11 mouse cellular contexts compared by ENCODE assay signal in genomic region chr16:27390306-27390705, GRCm38 (mm10). TPM values are rescaled to one million over a fixed set of nuclear protein-coding genes. Genes with fewer than 3 reads are reported as not detected.
DNase-seq lines count a peak whose midpoint lies in the region; ATAC-seq and TF ChIP-seq lines count a peak whose summit lies in the region.
"Had no signal": no experiment of that assay in that cellular context is flagged by ENCODE, and none has a peak within 500 bp of the region (broad histone marks: within the 10 kb centered on the region; RNA-seq: fewer than 3 reads in every experiment).

No protein-coding gene starts in this region.

- H3K9me3 ChIP-seq in erythroblast, embryonic 14.5 days (ENCODE audit: control insufficient read depth, low read length): no peaks in the 10 kb centered on the region
- no peaks in the 10 kb centered on the region for H3K9me3 ChIP-seq in liver, embryonic 15.5 days (replicated peaks)

- H3K9ac ChIP-seq in liver, embryonic 15.5 days: no peak overlapping the region

- ATAC-seq in erythroblast, adult 5-6 weeks (replicated peaks; ENCODE audit: low FRiP score, poor library complexity, severe bottlenecking): no peak
- no peak for ATAC-seq in liver, embryonic 15.5 days (ENCODE audit: insufficient read depth)

- DNase-seq in testis, postnatal 14 days (ENCODE audit: low spot score): no peak
- DNase-seq in adrenal gland, adult (ENCODE audit: inconsistent age in 2 of 2, low spot score in 1 of 2): no peak
- DNase-seq in right cerebral cortex, postnatal 4 days: no peak
- DNase-seq in ovary, adult 18-20 months (ENCODE audit: low spot score): no peak
- DNase-seq: right cerebral cortex, adult 18-20 months had no signal

- peak overlapping the region; percentile 61; the same call in 1 of the 2 replicates for H3K27ac ChIP-seq in testis, adult 2 months (ENCODE audit: control insufficient read depth, insufficient read depth, low read depth, low read length)
- H3K27ac ChIP-seq in liver, embryonic 15.5 days (replicated peaks): no peak overlapping the region

- peak overlapping the region; percentile 82 for H3K4me3 ChIP-seq in erythroblast, embryonic 14.5 days (replicated peaks)
- H3K4me3 ChIP-seq in testis, adult 2 months (ENCODE audit: control insufficient read depth, low read depth, low read length): peak overlapping the region; percentile 97
- peak overlapping the region; percentile 82 for H3K4me3 ChIP-seq in liver, embryonic 15.5 days (replicated peaks)

- no peaks in the 10 kb centered on the region for H3K27me3 ChIP-seq in erythroblast, embryonic 14.5 days (ENCODE audit: control insufficient read depth)
- no peaks in the 10 kb centered on the region for H3K27me3 ChIP-seq in testis, adult 2 months (ENCODE audit: control insufficient read depth, insufficient read depth, low read length)
- no peaks in the 10 kb centered on the region for H3K27me3 ChIP-seq in liver, embryonic 15.5 days

- H3K36me3 ChIP-seq in erythroblast, embryonic 14.5 days (ENCODE audit: control insufficient read depth): no peaks in the 10 kb centered on the region
- no peaks in the 10 kb centered on the region for H3K36me3 ChIP-seq in testis, adult 2 months (ENCODE audit: control insufficient read depth, insufficient read depth, low read length)
- no peaks in the 10 kb centered on the region for H3K36me3 ChIP-seq in liver, embryonic 15.5 days (replicated peaks)

- peaks cover 23% of the 10 kb centered on the region for H3K4me1 ChIP-seq in erythroblast, embryonic 14.5 days (ENCODE audit: control insufficient read depth)
- H3K4me1 ChIP-seq in testis, adult 2 months (ENCODE audit: control insufficient read depth, insufficient read depth, low read length): peaks cover 5% of the 10 kb centered on the region
- peaks cover 27% of the 10 kb centered on the region for H3K4me1 ChIP-seq in liver, embryonic 15.5 days (replicated peaks)

- H3K4me2 ChIP-seq in liver, embryonic 15.5 days: peak overlapping the region; percentile 76

- no peak for TF ChIP-seq CTCF in testis, adult 2 months (IDR thresholded peaks at IDR 0.05; ENCODE audit: control insufficient read depth, insufficient read depth, insufficient replicate concordance, low read depth, low read length)

- TF ChIP-seq POLR2A in testis, adult 2 months (IDR thresholded peaks at IDR 0.05; ENCODE audit: control insufficient read depth, low read depth, low read length): no peak

- WGBS in liver, embryonic 15.5 days (ENCODE audit: insufficient replicate concordance): 71% methylated on average over 4 of the region's 4 CpGs

RNA-seq across cellular contexts. Expression of gene Ccdc50, which starts 1.6 kb away (rescaled TPM):
- polyA plus RNA-seq in erythroblast, embryonic 14.5 days (2012): 0.24 and 0.36 TPM in 2 replicates
- 27.5 and 42.6 TPM in 2 replicates for total RNA-seq in erythroblast, adult 5-6 weeks (2015; ENCODE audit: low replicate concordance)
- 15.9 and 37.7 TPM in 2 replicates for total RNA-seq in erythroblast, adult 5-6 weeks (2017; ENCODE audit: low replicate concordance)
- polyA plus RNA-seq in testis, adult 2 months (2012; rRNA removed): 130 and 144 TPM in 2 replicates
- polyA plus RNA-seq in liver, embryonic 15.5 days (2015; fragmentation: Nextera tagmentation; extraction: Ambion mirVana): 10.2 and 12.3 TPM in 2 replicates

RNA-seq across cellular contexts. Expression of gene Uts2b, which starts 20.3 kb away (rescaled TPM):
- polyA plus RNA-seq in erythroblast, embryonic 14.5 days (2012): not detected in 2 replicates
- total RNA-seq in erythroblast, adult 5-6 weeks (2015; ENCODE audit: low replicate concordance): not detected in 2 replicates
- not detected in 2 replicates for total RNA-seq in erythroblast, adult 5-6 weeks (2017; ENCODE audit: low replicate concordance)
- polyA plus RNA-seq in testis, adult 2 months (2012; rRNA removed): not detected in 2 replicates
- polyA plus RNA-seq in liver, embryonic 15.5 days (2015; fragmentation: Nextera tagmentation; extraction: Ambion mirVana): not detected in 2 replicates
- total RNA-seq: adrenal gland, postnatal 4 days had no signal
- polyA plus RNA-seq: gonadal fat pad, adult 2 months had no signal
